Mouse (Mus musculus) hindbrain, embryonic 13.5 days (tissue): Measurements from ENCODE around the gene Rnf183. TPM values are rescaled to one million over a fixed set of nuclear protein-coding genes. Genes with fewer than 3 reads are reported as not detected.

ENCODE experiments used
- ATAC-seq: fragments of 200-750 bp; cut with Nextera tagmentation; 2 replicates; pipeline ENCODE4 v1.8.0; 2017; ENCODE audit warnings: moderate TSS enrichment; ENCODE audit not compliant: low FRiP score
- H3K27ac ChIP-seq: fragments of 300-500 bp; sonication (generic); 2 replicates; pipeline ENCODE4 v1.5.1; 2015; ENCODE audit warnings: inconsistent platforms, mild to moderate bottlenecking, moderate library complexity
- H3K27me3 ChIP-seq: fragments of 300-500 bp; sonication (generic); 2 replicates; pipeline ENCODE4 v1.6.1; 2015; ENCODE audit warnings: mild to moderate bottlenecking, inconsistent platforms
- H3K36me3 ChIP-seq: fragments of 300-500 bp; sonication (generic); 2 replicates; pipeline ENCODE4 v1.6.1; 2015; ENCODE audit warnings: mild to moderate bottlenecking, inconsistent platforms
- H3K4me1 ChIP-seq: fragments of 300-500 bp; sonication (generic); replicated peaks from 2 replicates; pipeline ENCODE4 v1.6.1; 2015; ENCODE audit warnings: inconsistent platforms
- H3K4me2 ChIP-seq: fragments of 300-500 bp; sonication (generic); 2 replicates; pipeline ENCODE4 v1.6.1; 2015; ENCODE audit warnings: inconsistent platforms, mild to moderate bottlenecking, moderate library complexity
- H3K4me3 ChIP-seq: fragments of 300-500 bp; sonication (generic); 2 replicates; pipeline ENCODE4 v1.5.1; 2015; ENCODE audit warnings: mild to moderate bottlenecking, inconsistent platforms
- H3K9ac ChIP-seq: fragments of 300-500 bp; sonication (generic); 2 replicates; pipeline ENCODE4 v1.6.1; 2015; ENCODE audit warnings: mild to moderate bottlenecking, inconsistent platforms
- H3K9me3 ChIP-seq: fragments of 300-500 bp; sonication (generic); 2 replicates; pipeline ENCODE4 v1.6.1; 2016; ENCODE audit warnings: inconsistent platforms
- WGBS: fragments of 180-500 bp; shearing (Covaris S2); methylation state at CpG from one replicate; pipeline ENCODE4 v1.1.7; 2015; 5-methylcytosine and 5-hydroxymethylcytosine counted together
- polyA plus RNA-seq: library from polyadenylated mRNA; unstranded; fragments of >200 nt; fragmentation: Nextera tagmentation; extraction: Ambion mirVana; gene quantifications from 2 replicates; pipeline ENCODE4 v1.2.1, GENCODE M21; 2015

Rnf183 gene
- polyA plus RNA-seq, 1 experiment from 2014 or later, result not detected

GRCm38 (mm10) chr4:62425891-62426290 is 9.2 kb downstream of the Rnf183 start:
- ATAC-seq, result no peak
- no peaks in the 10 kb centered on the region for H3K9me3 ChIP-seq
- H3K9ac ChIP-seq, result no peak overlapping the region
- 98% methylated on average over 4 of the region's 4 CpGs for whole genome bisulfite sequencing
- no peaks in the 10 kb centered on the region for H3K27me3 ChIP-seq
- peaks cover 53% of the 10 kb centered on the region for H3K36me3 ChIP-seq
- no peak overlapping the region for H3K4me3 ChIP-seq
- no peak overlapping the region for H3K27ac ChIP-seq
- no peak overlapping the region for H3K4me2 ChIP-seq
- no peaks in the 10 kb centered on the region for H3K4me1 ChIP-seq

DNA sequence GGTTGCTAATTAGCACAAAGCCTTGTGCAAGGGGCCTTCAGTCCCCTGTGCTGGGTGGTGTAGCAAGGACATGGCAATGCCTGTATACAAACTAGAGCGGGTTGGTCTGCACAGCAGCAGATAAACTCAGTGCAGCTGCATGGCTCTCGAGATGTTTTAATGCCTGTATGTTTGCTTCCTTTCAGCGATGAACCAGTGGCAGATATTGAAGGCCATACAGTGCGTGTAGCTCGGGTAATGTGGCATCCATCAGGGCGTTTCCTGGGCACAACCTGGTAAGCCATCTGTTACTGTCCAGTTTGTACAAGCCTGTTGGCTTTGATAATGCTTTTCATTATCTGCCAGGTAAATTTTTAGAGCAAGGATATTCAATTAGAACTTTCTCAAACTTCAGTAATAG is 16.0 kb downstream of the Rnf183 start:
- Histone ChIP-seq H3K27ac (no peak overlapping the region), H3K36me3 (peaks cover 100% of the 10 kb centered on the region), H3K4me1 (no peaks in the 10 kb centered on the region), H3K4me2 (no peak overlapping the region), H3K9ac (no peak overlapping the region), H3K4me3 (no peak overlapping the region), H3K9me3 (no peaks in the 10 kb centered on the region), H3K27me3 (no peaks in the 10 kb centered on the region)
- 99% methylated on average over 6 of the region's 6 CpGs for WGBS
- no peak for ATAC-seq

- H3K4me1 ChIP-seq, result no peaks in the 10 kb centered on the region
- peaks cover 100% of the 10 kb centered on the region for H3K36me3 ChIP-seq
- no peak overlapping the region for H3K27ac ChIP-seq
- WGBS, result 90% methylated on average over 8 of the region's 8 CpGs
- ATAC-seq, result no peak
- no peaks in the 10 kb centered on the region for H3K27me3 ChIP-seq
- H3K4me2 ChIP-seq, result no peak overlapping the region
- H3K9me3 ChIP-seq, result no peaks in the 10 kb centered on the region
- H3K4me3 ChIP-seq, result no peak overlapping the region
- H3K9ac ChIP-seq, result no peak overlapping the region
Measured at GRCm38 (mm10) chr4:62418448-62418847, 16.6 kb downstream of the Rnf183 start.

DNA sequence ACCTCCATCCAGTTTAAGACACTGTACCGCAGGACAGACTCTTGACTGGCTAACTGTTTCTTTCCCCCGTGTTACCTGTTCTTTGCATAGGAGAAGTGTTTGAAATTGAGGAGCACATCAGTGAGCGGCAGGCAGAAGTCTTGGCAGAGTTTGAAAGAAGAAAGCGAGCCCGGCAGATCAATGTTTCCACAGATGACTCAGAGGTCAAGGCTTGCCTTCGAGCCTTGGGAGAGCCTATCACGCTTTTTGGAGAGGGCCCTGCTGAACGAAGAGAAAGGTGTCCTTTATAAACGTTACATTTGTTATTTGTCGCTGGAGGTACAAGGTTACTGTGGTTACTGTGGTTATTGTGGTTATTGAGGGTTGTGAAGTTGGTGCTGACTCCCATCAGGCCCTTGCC is 23.4 kb downstream of the Rnf183 start:
- no peak overlapping the region for H3K27ac ChIP-seq
- 95% methylated on average over 10 of the region's 10 CpGs for WGBS
- H3K9me3 ChIP-seq, result no peaks in the 10 kb centered on the region
- H3K27me3 ChIP-seq, result no peaks in the 10 kb centered on the region
- H3K4me3 ChIP-seq, result no peak overlapping the region
- no peak overlapping the region for H3K9ac ChIP-seq
- ATAC-seq, result no peak
- H3K36me3 ChIP-seq, result peaks cover 54% of the 10 kb centered on the region
- H3K4me1 ChIP-seq, result peaks cover 22% of the 10 kb centered on the region
- H3K4me2 ChIP-seq, result no peak overlapping the region

- peaks cover 41% of the 10 kb centered on the region for H3K36me3 ChIP-seq
- 93% methylated on average over 2 of the region's 2 CpGs for WGBS
- ATAC-seq, result no peak
- H3K9ac ChIP-seq, result no peak overlapping the region
- H3K9me3 ChIP-seq, result no peaks in the 10 kb centered on the region
- H3K4me3 ChIP-seq, result 0 out of 2 replicates have a peak overlapping the region, but pooled peaks have one; percentile 7
- H3K4me1 ChIP-seq, result peaks cover 34% of the 10 kb centered on the region
- peak overlapping the region; percentile 74 for H3K4me2 ChIP-seq
- no peaks in the 10 kb centered on the region for H3K27me3 ChIP-seq
- H3K27ac ChIP-seq, result no peak overlapping the region
Measured at GRCm38 (mm10) chr4:62410325-62410724, 24.7 kb downstream of the Rnf183 start.

DNA sequence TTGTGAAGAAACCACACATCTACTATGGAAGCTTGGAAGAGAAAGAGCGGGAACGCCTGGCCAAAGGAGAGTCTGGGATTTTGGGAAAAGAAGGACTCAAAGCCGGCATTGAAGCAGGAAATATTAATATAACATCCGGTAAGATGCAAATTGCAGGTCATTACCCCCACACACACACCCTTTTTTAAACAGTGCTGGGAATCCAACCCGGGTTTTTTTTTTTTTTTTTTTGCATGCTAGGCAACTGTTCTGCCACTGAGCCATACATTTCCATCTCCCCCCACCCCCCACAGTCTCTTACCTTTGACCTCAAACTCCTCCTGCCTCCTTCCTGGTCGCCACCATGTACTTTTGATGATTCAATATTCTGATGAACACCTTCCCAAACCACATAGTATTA is 25.4 kb downstream of the Rnf183 start:
- peak overlapping the region; percentile 74 for H3K4me2 ChIP-seq
- peak overlapping the region; percentile 78 for H3K4me3 ChIP-seq
- WGBS, result 38% methylated on average over 6 of the region's 6 CpGs
- peaks cover 38% of the 10 kb centered on the region for H3K36me3 ChIP-seq
- H3K4me1 ChIP-seq, result peaks cover 41% of the 10 kb centered on the region
- no peaks in the 10 kb centered on the region for H3K27me3 ChIP-seq
- no peaks in the 10 kb centered on the region for H3K9me3 ChIP-seq
- 0 out of 2 replicates have a peak overlapping the region, but pooled peaks have one; percentile 89 for H3K27ac ChIP-seq
- peak overlapping the region; percentile 88 for H3K9ac ChIP-seq
- no peak for ATAC-seq

DNA sequence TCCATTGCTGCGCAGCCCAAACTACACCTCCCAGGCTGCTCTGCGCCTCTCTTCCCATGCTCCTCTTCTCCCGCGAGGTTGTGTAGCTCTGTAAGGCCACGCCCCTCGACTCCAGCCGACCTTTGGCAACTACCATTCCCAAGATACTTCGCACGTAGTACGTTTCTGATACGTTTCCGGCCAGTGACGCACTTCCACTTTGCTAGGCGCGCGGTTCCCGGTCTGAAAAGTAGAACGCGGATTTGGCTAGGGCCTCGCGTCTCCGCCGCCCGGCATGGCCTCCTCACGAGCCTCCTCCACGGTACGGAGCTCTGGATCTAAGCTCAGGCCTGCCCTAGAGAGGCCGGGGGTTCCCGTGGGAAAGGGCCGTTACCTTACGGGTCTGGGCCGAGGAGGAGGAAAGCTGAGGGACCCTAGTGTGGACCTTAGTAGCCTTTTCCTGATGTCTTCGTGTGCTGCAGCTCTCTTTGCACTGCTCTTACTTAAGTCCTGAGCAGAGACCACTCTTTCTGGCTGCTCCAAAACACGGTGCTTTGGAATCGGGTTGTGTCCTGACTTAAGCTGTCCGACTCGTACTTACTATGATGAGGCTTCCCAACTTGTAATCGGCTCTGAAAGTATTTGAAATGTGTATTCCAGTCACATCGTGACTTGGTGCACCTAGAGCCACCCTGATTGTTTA is 26.3 kb downstream of the Rnf183 start, which contains the start of the genes Cdc26 and Prpf4:
Cdc26 (minus strand) TSS at position 42 of the 682 bp plus-strand sequence.
Prpf4 (plus strand) TSS at position 197 of the 682 bp plus-strand sequence.
- Histone ChIP-seq H3K27me3 (no peaks in the 10 kb centered on the region), H3K4me3 (peak within 1 kb of the TSS; percentile 78), H3K9ac (peak within 1 kb of the TSS; percentile 88), H3K9me3 (no peaks in the 10 kb centered on the region), H3K4me1 (peaks cover 48% of the 10 kb centered on the region), H3K27ac (peak within 1 kb of the TSS; percentile 89), H3K4me2 (peak within 1 kb of the TSS; percentile 74), H3K36me3 (peaks cover 31% of the 10 kb centered on the region)
- ATAC-seq, result peak; percentile 99
- WGBS, result under 1% methylated on average over 39 of the region's 39 CpGs

DNA sequence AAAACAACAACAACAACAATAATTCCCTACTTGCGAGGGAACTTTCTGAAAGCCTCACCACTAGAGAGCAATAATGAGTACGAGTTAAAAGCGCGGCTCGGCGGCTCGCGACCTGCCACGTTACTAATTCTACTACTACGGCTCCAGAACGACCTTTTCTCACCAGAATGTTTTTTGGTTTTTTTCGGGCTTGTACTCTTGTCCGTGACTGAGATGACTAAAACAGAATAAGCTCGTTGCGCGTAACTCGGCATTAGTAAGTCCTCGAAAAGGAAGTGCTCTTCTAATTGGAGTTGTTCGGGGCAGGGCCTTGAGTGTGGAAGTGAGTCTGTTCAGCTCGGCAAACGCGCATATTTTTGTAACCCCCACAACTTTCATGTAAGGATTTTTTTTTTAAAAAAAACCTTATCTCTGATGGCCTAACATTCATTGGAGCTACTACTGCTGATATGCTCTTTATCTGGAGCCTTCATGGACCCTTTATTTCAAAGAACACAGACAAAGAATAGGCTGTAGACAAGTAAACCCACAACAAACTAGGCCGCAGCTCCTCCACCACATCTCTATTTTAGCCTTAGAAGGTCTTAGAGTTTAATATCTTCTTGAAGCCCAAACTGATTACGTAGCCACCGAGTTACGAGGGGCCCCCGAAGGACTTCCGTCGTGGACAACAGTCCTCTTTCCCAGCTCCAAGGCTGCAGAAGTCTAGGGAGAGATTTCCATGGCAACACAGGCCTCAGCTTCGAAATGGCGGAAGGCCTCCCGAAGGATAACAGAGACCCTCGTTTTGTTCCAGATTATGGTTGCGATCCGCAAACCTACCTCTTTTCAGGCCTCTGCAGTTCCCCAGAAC is 27.1 kb downstream of the Rnf183 start:
- H3K27me3 ChIP-seq, result no peaks in the 10 kb centered on the region
- H3K9ac ChIP-seq, result peak overlapping the region; percentile 82
- peaks cover 28% of the 10 kb centered on the region for H3K36me3 ChIP-seq
- H3K27ac ChIP-seq, result peak overlapping the region; percentile 83
- H3K4me1 ChIP-seq, result peaks cover 53% of the 10 kb centered on the region
- under 1% methylated on average over 35 of the region's 35 CpGs for WGBS
- H3K4me2 ChIP-seq, result peak overlapping the region; percentile 55
- peak; percentile 75 for ATAC-seq
- peak overlapping the region; percentile 78 for H3K4me3 ChIP-seq
- no peaks in the 10 kb centered on the region for H3K9me3 ChIP-seq

DNA sequence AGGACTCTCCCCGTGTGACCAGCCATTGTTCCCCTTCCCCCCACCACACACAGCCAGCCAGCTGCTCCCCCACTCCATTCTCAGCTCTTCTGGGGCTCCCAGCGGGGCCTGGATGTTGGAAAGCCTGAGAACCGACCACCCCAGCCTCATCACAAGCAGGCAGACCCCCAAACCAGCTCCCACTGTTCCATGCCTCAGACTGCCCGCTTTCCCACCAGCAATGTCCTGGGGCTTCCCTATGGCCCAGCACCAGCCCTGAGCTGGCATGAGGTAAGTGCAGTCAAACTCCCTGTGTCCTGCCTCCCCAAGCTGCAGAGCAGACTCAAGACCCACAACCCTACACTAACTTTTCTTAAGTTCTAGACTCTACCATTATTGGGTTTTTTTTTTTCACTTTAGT is 28.9 kb downstream of the Rnf183 start:
- Histone ChIP-seq H3K4me1 (peaks cover 53% of the 10 kb centered on the region), H3K9me3 (no peaks in the 10 kb centered on the region), H3K4me2 (no peak overlapping the region), H3K27me3 (no peaks in the 10 kb centered on the region), H3K27ac (no peak overlapping the region), H3K4me3 (no peak overlapping the region), H3K9ac (no peak overlapping the region), H3K36me3 (peaks cover 27% of the 10 kb centered on the region)
- no peak for ATAC-seq
- 80% methylated on average over 4 of the region's 4 CpGs for WGBS

DNA sequence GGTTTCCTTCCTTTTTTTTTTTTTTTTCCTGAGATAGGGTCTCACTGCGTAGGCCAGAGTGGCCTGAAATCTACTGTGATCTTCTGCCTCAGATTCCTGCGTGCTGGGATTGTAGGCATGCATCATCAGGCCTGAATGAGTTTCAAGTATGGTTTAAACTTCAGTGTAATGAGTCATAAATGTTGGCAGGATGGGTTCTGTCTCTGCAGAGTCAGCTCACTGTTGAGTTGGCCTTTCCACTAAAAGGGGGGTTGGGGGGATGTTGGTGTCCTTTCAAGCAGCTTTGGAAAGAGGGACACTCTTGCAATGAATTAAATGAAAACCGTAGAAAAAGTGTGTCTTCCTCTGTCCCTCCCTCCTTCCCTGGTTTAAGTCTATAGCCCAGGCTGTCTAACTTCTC is 36.1 kb downstream of the Rnf183 start:
- WGBS, result 95% methylated on average over 3 of the region's 3 CpGs
- no peak for ATAC-seq

GRCm38 (mm10) chr4:62397616-62398365 is 37.3 kb downstream of the Rnf183 start:
- H3K4me3 ChIP-seq, result no peak overlapping the region
- H3K4me2 ChIP-seq, result no peak overlapping the region
- 90% methylated on average over 4 of the region's 4 CpGs for WGBS
- no peak overlapping the region for H3K27ac ChIP-seq
- no peaks in the 10 kb centered on the region for H3K4me1 ChIP-seq
- ATAC-seq, result no peak
- H3K9ac ChIP-seq, result no peak overlapping the region
- H3K27me3 ChIP-seq, result no peaks in the 10 kb centered on the region
- peaks cover 79% of the 10 kb centered on the region for H3K36me3 ChIP-seq
- no peaks in the 10 kb centered on the region for H3K9me3 ChIP-seq

More for the DNA sequence above, 36.1 kb downstream of the Rnf183 start:
- no peaks in the 10 kb centered on the region for H3K27me3 ChIP-seq
- no peak overlapping the region for H3K9ac ChIP-seq
- H3K4me1 ChIP-seq, result peaks cover 5% of the 10 kb centered on the region
- no peaks in the 10 kb centered on the region for H3K9me3 ChIP-seq
- peaks cover 82% of the 10 kb centered on the region for H3K36me3 ChIP-seq
- H3K4me3 ChIP-seq, result no peak overlapping the region
- H3K27ac ChIP-seq, result no peak overlapping the region
- H3K4me2 ChIP-seq, result no peak overlapping the region

DNA sequence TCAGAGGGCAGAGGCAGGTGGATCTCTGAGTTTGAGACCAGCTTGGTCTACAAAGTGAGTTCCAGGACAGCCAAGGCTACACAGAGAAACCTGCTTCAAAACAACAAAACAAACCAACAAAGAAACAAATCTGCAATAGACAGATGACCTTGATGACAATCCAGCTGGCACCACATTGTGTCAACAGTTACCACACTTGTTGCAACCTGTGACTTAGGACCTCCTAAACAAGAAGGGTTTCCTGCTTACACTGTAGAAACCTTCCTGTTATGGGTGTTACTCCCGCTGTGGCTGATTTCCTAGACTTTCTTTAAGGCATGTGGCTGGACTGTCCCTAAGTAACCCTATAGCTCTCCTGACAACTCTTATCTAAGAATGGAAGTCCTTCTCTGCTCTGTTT is 39.2 kb downstream of the Rnf183 start:
- no peak overlapping the region for H3K9ac ChIP-seq
- H3K27me3 ChIP-seq, result no peaks in the 10 kb centered on the region
- no peak overlapping the region for H3K4me2 ChIP-seq
- peaks cover 77% of the 10 kb centered on the region for H3K36me3 ChIP-seq
- H3K4me1 ChIP-seq, result no peaks in the 10 kb centered on the region
- 93% methylated on average over 1 of the region's 1 CpGs for WGBS
- H3K27ac ChIP-seq, result no peak overlapping the region
- ATAC-seq, result no peak
- no peaks in the 10 kb centered on the region for H3K9me3 ChIP-seq
- no peak overlapping the region for H3K4me3 ChIP-seq
